Mouse (Mus musculus) frontal cortex, adult (tissue): ENCODE measurements around the gene Oxct2b.
"Not testable (repeated sequence)": the region's sequence is repeated elsewhere in the genome, so short reads cannot be mapped to it uniquely, and the experiment has no call there.

Source experiments
- ATAC-seq: cut with Nextera tagmentation; 2 replicates; pipeline ENCODE4 v1.9.2; 2017; ENCODE audit warnings: mild to moderate bottlenecking, moderate library complexity, mixed read lengths; ENCODE audit not compliant: low TSS enrichment

Oxct2b gene

GRCm38 (mm10) chr4:123116011-123116410, at the start of gene Oxct2b:
Oxct2b (plus strand) TSS chr4:123116266.
- 0 out of 2 replicates have a peak, but pooled peaks have one; percentile 15 for ATAC-seq

GRCm38 (mm10) chr4:123068646-123069045, 47.4 kb upstream of the Oxct2b start:
- no peak for ATAC-seq

GRCm38 (mm10) chr4:123071266-123071966, 44.6 kb upstream of the Oxct2b start:
- ATAC-seq, result peak; percentile 72; the same call in 1 of the 2 replicates

GRCm38 (mm10) chr4:123076928-123077327, 39.1 kb upstream of the Oxct2b start:
- no peak for ATAC-seq

GRCm38 (mm10) chr4:123078231-123078630, 37.8 kb upstream of the Oxct2b start:
- ATAC-seq, result no peak

- ATAC-seq, result no peak
Observed at GRCm38 (mm10) chr4:123080791-123081190, 35.3 kb upstream of the Oxct2b start.

- peak; percentile 55; the same call in 1 of the 2 replicates for ATAC-seq
Observed at GRCm38 (mm10) chr4:123082283-123083163, 33.5 kb upstream of the Oxct2b start.

- no peak for ATAC-seq
Observed at GRCm38 (mm10) chr4:123083323-123083902, 32.7 kb upstream of the Oxct2b start.

- ATAC-seq, result no peak
Observed at GRCm38 (mm10) chr4:123085290-123085689, 30.8 kb upstream of the Oxct2b start.

GRCm38 (mm10) chr4:123086381-123086780, 29.7 kb upstream of the Oxct2b start:
- ATAC-seq, result no peak

- ATAC-seq, result no peak
Observed at GRCm38 (mm10) chr4:123092621-123093020, 23.4 kb upstream of the Oxct2b start.

- no peak for ATAC-seq
Observed at GRCm38 (mm10) chr4:123093064-123093776, 22.8 kb upstream of the Oxct2b start.

- ATAC-seq, result no peak
Observed at GRCm38 (mm10) chr4:123093869-123094268, 22.2 kb upstream of the Oxct2b start.

GRCm38 (mm10) chr4:123104651-123105450, 11.2 kb upstream of the Oxct2b start, which contains the start of gene Bmp8b:
Bmp8b (plus strand) TSS chr4:123105165.
- ATAC-seq, result no peak

GRCm38 (mm10) chr4:123105451-123105790, 10.6 kb upstream of the Oxct2b start:
- no peak for ATAC-seq

- not testable (repeated sequence) for ATAC-seq
Observed at GRCm38 (mm10) chr4:123105929-123106328, 10.1 kb upstream of the Oxct2b start.

GRCm38 (mm10) chr4:123106864-123107263, 9.2 kb upstream of the Oxct2b start:
- no peak for ATAC-seq

GRCm38 (mm10) chr4:123108056-123108455, 8.0 kb upstream of the Oxct2b start:
- ATAC-seq, result no peak

GRCm38 (mm10) chr4:123110751-123111150, 5.3 kb upstream of the Oxct2b start:
- ATAC-seq, result peak; percentile 65

- peak; percentile 36; the same call in 1 of the 2 replicates for ATAC-seq
Observed at GRCm38 (mm10) chr4:123111275-123111983, 4.6 kb upstream of the Oxct2b start.
